Mouse (Mus musculus) C2C12 (cell line): ENCODE measurements around the gene Ifi35.

Experiments used
- CEBPB ChIP-seq: IDR thresholded peaks from one replicate; pipeline ENCODE4 v1.6.1; 2011; ENCODE audit warnings: low read depth, mild to moderate bottlenecking, control low read depth, moderate library complexity
- CTCF ChIP-seq: IDR thresholded peaks from one replicate; pipeline ENCODE4 v1.5.1; 2011; ENCODE audit not compliant: control insufficient read depth, insufficient read depth, insufficient read length
- FOSL1 ChIP-seq: IDR thresholded peaks from one replicate; pipeline ENCODE4 v1.8.0; 2011; ENCODE audit warnings: mild to moderate bottlenecking, low read length; ENCODE audit not compliant: poor library complexity, insufficient read depth, severe bottlenecking
- MAX ChIP-seq: IDR thresholded peaks from one replicate; pipeline ENCODE4 v1.6.1; 2011; ENCODE audit warnings: mild to moderate bottlenecking, control low read depth
- MYOD1 ChIP-seq: IDR thresholded peaks from one replicate; pipeline ENCODE4 v1.6.1; 2011; ENCODE audit warnings: low read depth; ENCODE audit not compliant: control insufficient read depth, insufficient read length
- MYOG ChIP-seq: IDR thresholded peaks from one replicate; pipeline ENCODE4 v1.6.1; 2011; ENCODE audit not compliant: control insufficient read depth, insufficient read length; ENCODE audit errors: extremely low read depth
- USF1 ChIP-seq: IDR thresholded peaks from one replicate; pipeline ENCODE4 v1.6.1; 2011; ENCODE audit warnings: low read depth, mild to moderate bottlenecking, control low read depth, moderate library complexity

GRCm38 (mm10) chr11:101468731-101469130, 20.5 kb downstream of the Ifi35 start:
- TF ChIP-seq CTCF (no peak), MAX (no peak), USF1 (no peak), CEBPB (no peak), MYOG (no peak), MYOD1 (no peak), FOSL1 (no peak)
